Mouse (Mus musculus) embryonic fibroblast, embryonic 13.5 days (primary cell): ENCODE data around the gene Eef1akmt1. TPM values are rescaled to one million over a fixed set of nuclear protein-coding genes. Genes with fewer than 3 reads are reported as not detected.

ENCODE experiments used
- H3K27ac ChIP-seq: 2 replicates; pipeline ENCODE4 v1.5.1; 2012; ENCODE audit warnings: low read length, control low read depth, inconsistent platforms; ENCODE audit not compliant: insufficient read depth
- H3K4me1 ChIP-seq: 2 replicates; pipeline ENCODE4 v1.6.1; 2011; ENCODE audit warnings: low read length; ENCODE audit not compliant: control insufficient read depth, insufficient read depth
- H3K4me3 ChIP-seq: 2 replicates; pipeline ENCODE4 v1.5.1; 2011; ENCODE audit warnings: mild to moderate bottlenecking, control low read depth, low read length; ENCODE audit not compliant: insufficient read depth
- CTCF ChIP-seq: IDR thresholded peaks from 2 replicates; pipeline ENCODE4 v1.5.1; 2011; ENCODE audit warnings: mild to moderate bottlenecking, control low read depth, low read length, moderate library complexity, borderline replicate concordance; ENCODE audit not compliant: insufficient read depth
- POLR2A ChIP-seq: IDR thresholded peaks from 2 replicates; pipeline ENCODE4 v1.6.1; 2011; ENCODE audit warnings: low read depth, mild to moderate bottlenecking, control low read depth, low read length, moderate library complexity
- polyA plus RNA-seq: library from polyadenylated mRNA; stranded (reverse); fragments of >200 nt; gene quantifications from 2 replicates; pipeline ENCODE4 v1.2.4, GENCODE M21; 2011; ENCODE audit warnings: low read depth; ENCODE audit not compliant: missing spikeins, insufficient read length

Eef1akmt1 gene
- polyA plus RNA-seq, 1 experiment, result 52.1 TPM

- no peak for TF ChIP-seq CTCF
- peaks cover 2% of the 10 kb centered on the region; the same call in 1 of the 2 replicates for H3K4me1 ChIP-seq
- H3K27ac ChIP-seq, result no peak overlapping the region
- H3K4me3 ChIP-seq, result no peak overlapping the region
Observed at GRCm38 (mm10) chr14:57606663-57607365, 35.4 kb upstream of the Eef1akmt1 start.

- TF ChIP-seq CTCF (no peak), POLR2A (no peak)
- no peak overlapping the region for H3K4me3 ChIP-seq
- no peak overlapping the region for H3K27ac ChIP-seq
- no peaks in the 10 kb centered on the region for H3K4me1 ChIP-seq
Observed at GRCm38 (mm10) chr14:57593279-57593678, 21.9 kb upstream of the Eef1akmt1 start.

GRCm38 (mm10) chr14:57591830-57592229, 20.4 kb upstream of the Eef1akmt1 start:
- H3K27ac ChIP-seq, result no peak overlapping the region
- no peaks in the 10 kb centered on the region for H3K4me1 ChIP-seq
- TF ChIP-seq POLR2A (no peak), CTCF (no peak)
- H3K4me3 ChIP-seq, result no peak overlapping the region

GRCm38 (mm10) chr14:57576364-57577060, 5.1 kb upstream of the Eef1akmt1 start:
- H3K27ac ChIP-seq, result no peak overlapping the region
- no peak for TF ChIP-seq CTCF
- TF ChIP-seq POLR2A, result no peak
- no peaks in the 10 kb centered on the region for H3K4me1 ChIP-seq
- no peak overlapping the region for H3K4me3 ChIP-seq

- Histone ChIP-seq H3K4me3 (no peak overlapping the region), H3K27ac (no peak overlapping the region), H3K4me1 (no peaks in the 10 kb centered on the region)
- TF ChIP-seq CTCF (no peak), POLR2A (no peak)
Observed at GRCm38 (mm10) chr14:57574792-57575587, 3.6 kb upstream of the Eef1akmt1 start.

GRCm38 (mm10) chr14:57565626-57566025, 5.8 kb downstream of the Eef1akmt1 start:
- TF ChIP-seq POLR2A (no peak), CTCF (no peak)
- H3K27ac ChIP-seq, result no peak overlapping the region
- no peaks in the 10 kb centered on the region for H3K4me1 ChIP-seq
- H3K4me3 ChIP-seq, result no peak overlapping the region

- no peaks in the 10 kb centered on the region for H3K4me1 ChIP-seq
- TF ChIP-seq CTCF, result no peak
- TF ChIP-seq POLR2A, result no peak
- no peak overlapping the region for H3K4me3 ChIP-seq
- H3K27ac ChIP-seq, result no peak overlapping the region
Observed at GRCm38 (mm10) chr14:57556922-57557321, 14.5 kb downstream of the Eef1akmt1 start.

- TF ChIP-seq POLR2A (no peak), CTCF (no peak)
- Histone ChIP-seq H3K4me1 (no peaks in the 10 kb centered on the region), H3K4me3 (no peak overlapping the region), H3K27ac (no peak overlapping the region)
Observed at GRCm38 (mm10) chr14:57555471-57556070, 15.8 kb downstream of the Eef1akmt1 start.

- no peaks in the 10 kb centered on the region for H3K4me1 ChIP-seq
- no peak for TF ChIP-seq CTCF
- TF ChIP-seq POLR2A, result no peak
- H3K4me3 ChIP-seq, result no peak overlapping the region
- H3K27ac ChIP-seq, result no peak overlapping the region
Observed at GRCm38 (mm10) chr14:57554434-57554833, 17.0 kb downstream of the Eef1akmt1 start.

GRCm38 (mm10) chr14:57552945-57553344, 18.5 kb downstream of the Eef1akmt1 start:
- no peak overlapping the region for H3K4me3 ChIP-seq
- no peaks in the 10 kb centered on the region for H3K4me1 ChIP-seq
- TF ChIP-seq CTCF (no peak), POLR2A (no peak)
- H3K27ac ChIP-seq, result no peak overlapping the region
